Mouse (Mus musculus) forebrain, embryonic 11.5 days (tissue): ENCODE results near the gene Pawr. TPM values are rescaled to one million over a fixed set of nuclear protein-coding genes. Genes with fewer than 3 reads are reported as not detected.
A peak's percentile ranks its signal among the peaks of the same experiment; 100 is the strongest.
"Not testable (repeated sequence)": the region's sequence is repeated elsewhere in the genome, so short reads cannot be mapped to it uniquely, and the experiment has no call there.

Experiments
- ATAC-seq: fragments of 200-750 bp; cut with Nextera tagmentation; replicated peaks from 2 replicates; pipeline ENCODE4 v1.8.0; 2017; ENCODE audit warnings: moderate TSS enrichment; ENCODE audit not compliant: low FRiP score
- DNase-seq: peaks from one replicate; pipeline ENCODE4 v3.0.0-alpha.2; 2017; ENCODE audit warnings: low spot score
- H3K27ac ChIP-seq: fragments of 300-500 bp; sonication (generic); 2 replicates; pipeline ENCODE4 v1.5.1; 2014; ENCODE audit warnings: low read depth, low read length
- H3K27me3 ChIP-seq: fragments of 300-500 bp; sonication (generic); 2 replicates; pipeline ENCODE4 v1.6.1; 2014; ENCODE audit warnings: mild to moderate bottlenecking, low read length, mixed read lengths; ENCODE audit not compliant: control insufficient read depth, insufficient read depth
- H3K36me3 ChIP-seq: fragments of 300-500 bp; sonication (generic); 2 replicates; pipeline ENCODE4 v1.6.1; 2014; ENCODE audit warnings: mild to moderate bottlenecking, low read length, moderate library complexity, mixed read lengths; ENCODE audit not compliant: control insufficient read depth, insufficient read depth
- H3K4me1 ChIP-seq: fragments of 300-500 bp; sonication (generic); replicated peaks from 2 replicates; pipeline ENCODE4 v1.6.1; 2014; ENCODE audit warnings: low read length, mixed read lengths; ENCODE audit not compliant: control insufficient read depth, insufficient read depth
- H3K4me2 ChIP-seq: fragments of 300-500 bp; sonication (generic); 2 replicates; pipeline ENCODE4 v1.6.1; 2014; ENCODE audit warnings: low read depth, mild to moderate bottlenecking, low read length, moderate library complexity, mixed read lengths; ENCODE audit not compliant: severe bottlenecking
- H3K4me3 ChIP-seq: fragments of 300-500 bp; sonication (generic); 2 replicates; pipeline ENCODE4 v1.5.1; 2014; ENCODE audit warnings: low read depth, low read length
- H3K9ac ChIP-seq: fragments of 300-500 bp; sonication (generic); 2 replicates; pipeline ENCODE4 v1.6.1; 2014; ENCODE audit warnings: low read length
- H3K9me3 ChIP-seq: fragments of 300-500 bp; sonication (generic); 2 replicates; pipeline ENCODE4 v1.6.1; 2016; ENCODE audit warnings: low read length, mixed read lengths; ENCODE audit not compliant: control insufficient read depth
- WGBS: fragments of 180-500 bp; shearing (Covaris S2); extraction: QIAGEN DNeasy Blood & Tissue Kit; methylation state at CpG from one replicate; pipeline ENCODE4 v1.1.7; 2014; 5-methylcytosine and 5-hydroxymethylcytosine counted together
- polyA plus RNA-seq: library from polyadenylated mRNA; unstranded; fragments of >200 nt; fragmentation: Nextera tagmentation; extraction: Ambion mirVana; gene quantifications from 2 replicates; pipeline ENCODE4 v1.2.1, GENCODE M21; 2014

Gene Pawr
- polyA plus RNA-seq, 1 experiment from 2014 or later, result 18.3 TPM

DNA sequence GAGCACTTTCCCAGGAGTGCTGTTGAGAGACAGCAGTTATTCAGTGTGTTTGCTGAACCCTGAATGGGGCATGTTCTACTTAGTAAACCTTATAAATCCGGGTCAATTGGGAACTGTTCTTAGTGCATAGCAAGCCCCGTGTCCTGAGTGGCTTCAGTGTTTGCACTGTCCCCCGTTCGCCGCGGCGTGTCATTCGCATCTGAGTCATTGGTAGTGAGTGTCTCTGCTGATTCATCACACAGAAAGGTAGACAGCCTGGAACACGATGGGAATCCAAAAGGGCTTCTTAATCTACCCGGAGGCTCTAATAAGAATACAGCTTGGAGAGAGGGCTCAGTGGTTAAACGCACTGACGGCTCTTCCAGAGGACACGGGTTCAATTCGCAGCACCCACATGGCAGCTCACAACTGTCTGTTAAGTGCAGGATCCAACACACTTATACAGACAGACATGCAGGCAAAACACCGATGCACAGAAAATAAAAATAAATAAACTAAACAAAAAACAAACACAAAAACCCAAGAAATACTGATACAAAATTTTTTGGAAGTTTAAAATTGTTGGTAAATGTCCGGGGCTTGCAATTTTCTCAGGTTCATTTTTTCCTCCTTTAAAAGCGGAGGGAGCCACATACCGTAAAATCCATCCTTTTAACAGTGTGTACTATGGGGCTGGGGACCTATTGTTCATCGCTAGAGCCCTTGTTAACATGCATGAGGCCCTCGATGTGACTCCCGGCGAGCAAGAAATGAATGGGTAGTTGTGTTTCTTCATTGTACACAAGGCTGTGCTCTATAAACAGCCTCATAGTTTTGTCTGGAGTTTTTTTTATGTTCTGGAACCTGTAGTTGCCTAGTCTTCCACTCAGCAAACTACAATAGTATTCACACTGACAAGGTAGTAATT lies 6.4 kb downstream of the Pawr start:
- no peak for DNase-seq
- Histone ChIP-seq H3K4me1 (no peaks in the 10 kb centered on the region; the same call in 1 of the 2 replicates), H3K27me3 (no peaks in the 10 kb centered on the region), H3K4me3 (no peak overlapping the region), H3K27ac (peak overlapping the region; percentile 46; the same call in 1 of the 2 replicates), H3K4me2 (no peak overlapping the region), H3K9ac (no peak overlapping the region), H3K36me3 (no peaks in the 10 kb centered on the region), H3K9me3 (no peaks in the 10 kb centered on the region)
- 56% methylated on average over 22 of the region's 22 CpGs for WGBS
- peak; percentile 76 for ATAC-seq

DNA sequence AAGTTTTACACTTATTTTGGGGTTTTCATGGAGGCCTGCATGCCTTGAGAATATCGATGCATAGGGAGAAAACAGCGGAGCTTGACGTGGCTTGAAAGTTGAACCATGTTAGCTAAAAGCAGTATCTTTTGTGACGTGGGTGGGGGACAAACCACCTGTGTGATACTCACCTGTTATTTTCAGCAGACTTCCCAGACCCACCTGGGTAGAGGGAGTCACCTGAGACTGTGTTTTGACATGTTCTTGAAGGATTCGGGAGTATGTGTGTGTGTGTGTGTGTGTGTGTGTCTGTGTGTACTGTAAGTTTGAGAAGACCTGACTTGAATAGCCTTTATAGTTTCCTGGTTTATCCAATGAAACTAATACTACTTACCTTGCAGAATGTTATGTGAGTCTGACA lies 7.2 kb downstream of the Pawr start:
- WGBS, result 82% methylated on average over 5 of the region's 5 CpGs

GRCm38 (mm10) chr10:108339872-108340271 lies 8.0 kb downstream of the Pawr start:
- 91% methylated on average over 4 of the region's 4 CpGs for WGBS
- no peaks in the 10 kb centered on the region for H3K27me3 ChIP-seq

More for the DNA sequence above, 7.2 kb downstream of the Pawr start:
- H3K4me3 ChIP-seq, result no peak overlapping the region
- no peaks in the 10 kb centered on the region for H3K36me3 ChIP-seq
- no peak for ATAC-seq
- no peaks in the 10 kb centered on the region for H3K9me3 ChIP-seq
- no peaks in the 10 kb centered on the region for H3K4me1 ChIP-seq
- no peak overlapping the region for H3K27ac ChIP-seq
- no peaks in the 10 kb centered on the region for H3K27me3 ChIP-seq
- peak; percentile 18 for DNase-seq
- H3K4me2 ChIP-seq, result no peak overlapping the region
- H3K9ac ChIP-seq, result no peak overlapping the region

DNA sequence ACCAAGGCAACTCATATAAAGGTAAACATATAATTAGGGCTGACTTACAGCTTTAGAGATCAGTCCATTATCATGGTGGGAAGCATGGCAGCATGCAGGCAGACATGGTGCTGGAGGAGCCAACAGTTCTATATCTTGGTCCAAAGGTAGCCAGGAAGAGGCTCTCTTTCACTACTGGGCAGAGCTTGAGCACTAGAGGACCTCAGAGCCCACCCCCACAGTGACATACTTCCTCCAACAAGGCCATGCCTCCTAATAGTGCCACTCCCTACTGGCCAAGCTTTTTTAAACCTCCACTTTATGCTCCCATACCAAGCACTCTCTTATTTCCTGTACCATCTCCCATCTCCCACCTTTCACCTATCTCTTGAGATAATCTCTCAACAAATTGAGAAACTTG lies 11.8 kb downstream of the Pawr start:
- Histone ChIP-seq H3K27me3 (no peaks in the 10 kb centered on the region), H3K9ac (no peak overlapping the region), H3K4me2 (no peak overlapping the region), H3K4me3 (no peak overlapping the region), H3K36me3 (no peaks in the 10 kb centered on the region), H3K9me3 (no peaks in the 10 kb centered on the region; the same call in 1 of the 2 replicates), H3K4me1 (no peaks in the 10 kb centered on the region), H3K27ac (no peak overlapping the region)
- DNase-seq (no peak), ATAC-seq (no peak)

More at GRCm38 (mm10) chr10:108339872-108340271, 8.0 kb downstream of the Pawr start:
- peak; percentile 4 for DNase-seq
- no peaks in the 10 kb centered on the region for H3K9me3 ChIP-seq
- H3K9ac ChIP-seq, result no peak overlapping the region
- H3K36me3 ChIP-seq, result no peaks in the 10 kb centered on the region
- no peak overlapping the region for H3K4me2 ChIP-seq
- no peak for ATAC-seq
- no peak overlapping the region for H3K27ac ChIP-seq
- no peaks in the 10 kb centered on the region for H3K4me1 ChIP-seq
- H3K4me3 ChIP-seq, result no peak overlapping the region

GRCm38 (mm10) chr10:108345123-108345522 lies 13.2 kb downstream of the Pawr start:
- ATAC-seq, result no peak
- no peak for DNase-seq
- Histone ChIP-seq H3K4me2 (no peak overlapping the region), H3K9ac (no peak overlapping the region), H3K4me1 (no peaks in the 10 kb centered on the region), H3K9me3 (no peaks in the 10 kb centered on the region; the same call in 1 of the 2 replicates), H3K4me3 (no peak overlapping the region), H3K27me3 (no peaks in the 10 kb centered on the region), H3K36me3 (no peaks in the 10 kb centered on the region), H3K27ac (no peak overlapping the region)
- WGBS, result 92% methylated on average over 9 of the region's 9 CpGs

DNA sequence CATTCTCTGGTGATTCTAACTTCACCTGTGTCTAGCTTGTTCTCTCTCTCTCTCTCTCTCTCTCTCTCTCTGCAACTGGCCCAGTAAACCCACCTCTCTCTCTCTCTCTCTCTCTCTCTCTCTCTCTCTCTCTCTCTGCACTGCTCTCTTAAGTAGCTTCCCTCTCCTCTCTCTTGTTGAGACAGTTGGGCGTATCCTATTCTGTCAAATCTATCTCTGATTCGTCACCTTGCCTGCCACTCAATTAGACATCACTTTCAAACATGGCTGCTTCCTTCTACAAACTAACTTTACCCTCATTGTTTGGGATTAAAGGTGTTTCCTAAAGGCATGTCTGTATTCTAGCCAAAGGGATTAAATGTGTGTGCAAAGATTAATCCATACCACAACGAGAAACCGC lies 14.4 kb downstream of the Pawr start:
- H3K9ac ChIP-seq, ATAC-seq, H3K36me3 ChIP-seq, H3K4me1 ChIP-seq, H3K9me3 ChIP-seq, DNase-seq, H3K4me2 ChIP-seq, H3K27ac ChIP-seq, H3K27me3 ChIP-seq, H3K4me3 ChIP-seq: not testable (repeated sequence)
- 96% methylated on average over 4 of the region's 4 CpGs for WGBS

- Histone ChIP-seq H3K4me2 (no peak overlapping the region), H3K4me3 (no peak overlapping the region), H3K4me1 (peaks cover 7% of the 10 kb centered on the region), H3K27me3 (no peaks in the 10 kb centered on the region), H3K27ac (no peak overlapping the region), H3K9me3 (no peaks in the 10 kb centered on the region; the same call in 1 of the 2 replicates), H3K36me3 (no peaks in the 10 kb centered on the region; the same call in 1 of the 2 replicates), H3K9ac (no peak overlapping the region)
- DNase-seq, result peak; percentile 1
- ATAC-seq, result no peak
- 90% methylated on average over 9 of the region's 9 CpGs for WGBS
These were observed 18.5 kb downstream of the Pawr start for GRCm38 (mm10) chr10:108350125-108351070.

DNA sequence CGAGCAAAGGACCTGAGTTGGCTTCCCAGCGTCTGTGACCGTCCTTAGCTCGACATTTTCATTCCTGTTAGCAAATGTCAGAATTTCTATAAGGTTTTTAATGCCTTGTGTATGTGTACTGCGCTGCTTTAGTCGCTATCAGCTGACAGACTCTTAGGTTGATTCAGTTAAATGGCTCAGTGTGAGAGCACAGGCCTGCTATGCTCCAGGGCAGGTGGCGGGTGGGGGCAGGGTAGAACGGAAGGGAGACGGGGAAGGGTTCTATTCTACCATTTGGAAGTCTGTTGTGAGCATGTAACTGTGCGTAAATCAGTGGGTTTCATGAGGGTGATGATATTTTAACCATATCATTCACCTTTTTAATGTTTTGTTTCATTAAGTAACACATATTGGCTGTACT lies 21.0 kb downstream of the Pawr start:
- Histone ChIP-seq H3K9ac (no peak overlapping the region), H3K4me3 (no peak overlapping the region), H3K4me1 (peaks cover 7% of the 10 kb centered on the region), H3K27ac (no peak overlapping the region), H3K9me3 (no peaks in the 10 kb centered on the region), H3K4me2 (no peak overlapping the region), H3K36me3 (no peaks in the 10 kb centered on the region; the same call in 1 of the 2 replicates), H3K27me3 (no peaks in the 10 kb centered on the region)
- 89% methylated on average over 10 of the region's 10 CpGs for whole genome bisulfite sequencing
- peak; percentile 42 for DNase-seq
- no peak for ATAC-seq
